Mouse (Mus musculus) neural tube, embryonic 11.5 days (tissue): ENCODE measurements around the gene Bpifb9b. TPM values are rescaled to one million over a fixed set of nuclear protein-coding genes. Genes with fewer than 3 reads are reported as not detected.
A peak's percentile ranks its signal among the peaks of the same experiment; 100 is the strongest.
"Not testable (repeated sequence)": the region's sequence is repeated elsewhere in the genome, so short reads cannot be mapped to it uniquely, and the experiment has no call there.

Experiments used
- ATAC-seq: fragments of 200-750 bp; cut with Nextera tagmentation; 2 replicates; pipeline ENCODE4 v1.8.0; 2017; ENCODE audit warnings: moderate number of reproducible peaks, mild to moderate bottlenecking, moderate TSS enrichment, moderate library complexity; ENCODE audit not compliant: insufficient read depth, low FRiP score, low TSS enrichment
- DNase-seq: peaks from one replicate; pipeline ENCODE4 v3.0.0-alpha.2; 2015; ENCODE audit warnings: low spot score
- H3K27ac ChIP-seq: fragments of 300-500 bp; sonication (generic); 2 replicates; pipeline ENCODE4 v1.5.1; 2014; ENCODE audit warnings: low read depth, mild to moderate bottlenecking, low read length
- H3K27me3 ChIP-seq: fragments of 300-500 bp; sonication (generic); 2 replicates; pipeline ENCODE4 v1.6.1; 2014; ENCODE audit warnings: mild to moderate bottlenecking, low read length, mixed read lengths; ENCODE audit not compliant: control insufficient read depth, insufficient read depth
- H3K36me3 ChIP-seq: fragments of 300-500 bp; sonication (generic); 2 replicates; pipeline ENCODE4 v1.6.1; 2014; ENCODE audit warnings: mild to moderate bottlenecking, low read length, moderate library complexity, mixed read lengths; ENCODE audit not compliant: control insufficient read depth, insufficient read depth
- H3K4me1 ChIP-seq: fragments of 300-500 bp; sonication (generic); 2 replicates; pipeline ENCODE4 v1.6.1; 2014; ENCODE audit warnings: low read length, mixed read lengths; ENCODE audit not compliant: control insufficient read depth, insufficient read depth
- H3K4me2 ChIP-seq: fragments of 300-500 bp; sonication (generic); 2 replicates; pipeline ENCODE4 v1.6.1; 2014; ENCODE audit warnings: low read depth, mild to moderate bottlenecking, moderate library complexity
- H3K4me3 ChIP-seq: fragments of 300-500 bp; sonication (generic); 2 replicates; pipeline ENCODE4 v1.5.1; 2014; ENCODE audit warnings: low read depth, low read length
- H3K9ac ChIP-seq: fragments of 300-500 bp; sonication (generic); 2 replicates; pipeline ENCODE4 v1.6.1; 2014; ENCODE audit warnings: mild to moderate bottlenecking, low read length
- H3K9me3 ChIP-seq: fragments of 300-500 bp; sonication (generic); 2 replicates; pipeline ENCODE4 v1.6.1; 2016; ENCODE audit warnings: low read length; ENCODE audit not compliant: control insufficient read depth
- whole genome bisulfite sequencing: fragments of 180-500 bp; shearing (Covaris S2); extraction: QIAGEN DNeasy Blood & Tissue Kit; methylation state at CpG from one replicate; pipeline ENCODE4 v1.1.7; 2014; 5-methylcytosine and 5-hydroxymethylcytosine counted together
- polyA plus RNA-seq: library from polyadenylated mRNA; unstranded; fragments of >200 nt; fragmentation: Nextera tagmentation; extraction: Ambion mirVana; gene quantifications from 2 replicates; pipeline ENCODE4 v1.2.1, GENCODE M21; 2014

Bpifb9b gene
- polyA plus RNA-seq, 1 experiment from 2014 or later = not detected

- DNase-seq, H3K27me3 ChIP-seq, H3K4me2 ChIP-seq, H3K9ac ChIP-seq, H3K4me1 ChIP-seq, H3K9me3 ChIP-seq, H3K4me3 ChIP-seq, H3K27ac ChIP-seq, H3K36me3 ChIP-seq, ATAC-seq: not testable (repeated sequence)
- WGBS = 74% methylated on average over 3 of the region's 5 CpGs
Measured at GRCm38 (mm10) chr2:154313771-154314170, 6.7 kb downstream of the Bpifb9b start.

- no peak overlapping the region for H3K9ac ChIP-seq
- DNase-seq (no peak), ATAC-seq (no peak)
- H3K4me2 ChIP-seq = no peak overlapping the region
- H3K4me1 ChIP-seq = no peaks in the 10 kb centered on the region
- no peaks in the 10 kb centered on the region for H3K36me3 ChIP-seq
- no peaks in the 10 kb centered on the region for H3K9me3 ChIP-seq
- no peak overlapping the region for H3K4me3 ChIP-seq
- no peaks in the 10 kb centered on the region for H3K27me3 ChIP-seq
- H3K27ac ChIP-seq = no peak overlapping the region
- WGBS = 84% methylated on average over 3 of the region's 3 CpGs
Measured at GRCm38 (mm10) chr2:154326852-154327251, 19.8 kb downstream of the Bpifb9b start.

- no peaks in the 10 kb centered on the region for H3K36me3 ChIP-seq
- H3K4me2 ChIP-seq = no peak overlapping the region
- DNase-seq (no peak), ATAC-seq (no peak)
- H3K27ac ChIP-seq = no peak overlapping the region
- no peak overlapping the region for H3K4me3 ChIP-seq
- WGBS = 82% methylated on average over 4 of the region's 4 CpGs
- no peaks in the 10 kb centered on the region for H3K4me1 ChIP-seq
- H3K9ac ChIP-seq = no peak overlapping the region
- H3K9me3 ChIP-seq = no peaks in the 10 kb centered on the region
- no peaks in the 10 kb centered on the region for H3K27me3 ChIP-seq
Measured at GRCm38 (mm10) chr2:154335572-154335971, 28.5 kb downstream of the Bpifb9b start.

GRCm38 (mm10) chr2:154338161-154338560 is 31.1 kb downstream of the Bpifb9b start:
- Histone ChIP-seq H3K27ac (no peak overlapping the region), H3K4me2 (no peak overlapping the region), H3K36me3 (no peaks in the 10 kb centered on the region), H3K9ac (no peak overlapping the region), H3K9me3 (no peaks in the 10 kb centered on the region), H3K4me1 (no peaks in the 10 kb centered on the region), H3K27me3 (no peaks in the 10 kb centered on the region), H3K4me3 (no peak overlapping the region)
- DNase-seq = no peak
- 84% methylated on average over 1 of the region's 1 CpGs for WGBS
- no peak for ATAC-seq

- Histone ChIP-seq H3K9me3 (no peaks in the 10 kb centered on the region), H3K4me2 (no peak overlapping the region), H3K27me3 (no peaks in the 10 kb centered on the region), H3K4me3 (no peak overlapping the region), H3K27ac (no peak overlapping the region), H3K4me1 (no peaks in the 10 kb centered on the region), H3K9ac (no peak overlapping the region), H3K36me3 (no peaks in the 10 kb centered on the region)
- 70% methylated on average over 2 of the region's 2 CpGs for WGBS
- no peak for DNase-seq
- no peak for ATAC-seq
Measured at GRCm38 (mm10) chr2:154339356-154339755, 32.3 kb downstream of the Bpifb9b start.

GRCm38 (mm10) chr2:154348152-154348551 is 41.1 kb downstream of the Bpifb9b start:
- no peaks in the 10 kb centered on the region for H3K9me3 ChIP-seq
- H3K36me3 ChIP-seq = no peaks in the 10 kb centered on the region
- H3K4me1 ChIP-seq = no peaks in the 10 kb centered on the region
- H3K9ac ChIP-seq = no peak overlapping the region
- H3K27ac ChIP-seq = no peak overlapping the region
- H3K27me3 ChIP-seq = no peaks in the 10 kb centered on the region
- DNase-seq (no peak), ATAC-seq (no peak)
- H3K4me2 ChIP-seq = no peak overlapping the region
- no peak overlapping the region for H3K4me3 ChIP-seq
- WGBS = 90% methylated on average over 3 of the region's 3 CpGs

GRCm38 (mm10) chr2:154354000-154354425 is 47.0 kb downstream of the Bpifb9b start:
- H3K27me3 ChIP-seq, ATAC-seq, H3K27ac ChIP-seq, H3K9ac ChIP-seq, H3K36me3 ChIP-seq, H3K9me3 ChIP-seq, H3K4me1 ChIP-seq: not testable (repeated sequence)
- Histone ChIP-seq H3K4me2 (peak overlapping the region; percentile 32), H3K4me3 (peak overlapping the region; percentile 21; the same call in 1 of the 2 replicates)
- whole genome bisulfite sequencing = 65% methylated on average over 14 of the region's 19 CpGs
- DNase-seq = peak; percentile 38

GRCm38 (mm10) chr2:154367510-154367909 is 60.5 kb downstream of the Bpifb9b start:
- Histone ChIP-seq H3K27me3 (no peaks in the 10 kb centered on the region), H3K9me3 (no peaks in the 10 kb centered on the region), H3K4me2 (no peak overlapping the region), H3K4me3 (no peak overlapping the region), H3K36me3 (peaks cover 2% of the 10 kb centered on the region; the same call in 1 of the 2 replicates), H3K4me1 (no peaks in the 10 kb centered on the region), H3K9ac (no peak overlapping the region), H3K27ac (no peak overlapping the region)
- ATAC-seq = no peak
- no peak for DNase-seq
- 95% methylated on average over 1 of the region's 1 CpGs for WGBS
